Mouse (Mus musculus) forebrain, embryonic 15.5 days (tissue): ENCODE measurements around the gene Gtf2h2. TPM values are rescaled to one million over a fixed set of nuclear protein-coding genes. Genes with fewer than 3 reads are reported as not detected.
"Not testable (repeated sequence)": the region's sequence is repeated elsewhere in the genome, so short reads cannot be mapped to it uniquely, and the experiment has no call there.

Source experiments
- ATAC-seq: fragments of 200-750 bp; cut with Nextera tagmentation; replicated peaks from 2 replicates; pipeline ENCODE4 v1.8.0; 2017; ENCODE audit warnings: mild to moderate bottlenecking, moderate TSS enrichment, moderate library complexity
- H3K27ac ChIP-seq: fragments of 300-500 bp; sonication (generic); replicated peaks from 2 replicates; pipeline ENCODE4 v1.5.1; 2015; ENCODE audit warnings: mild to moderate bottlenecking, inconsistent platforms
- H3K27me3 ChIP-seq: fragments of 300-500 bp; sonication (generic); 2 replicates; pipeline ENCODE4 v1.6.1; 2015; ENCODE audit warnings: inconsistent platforms
- H3K36me3 ChIP-seq: fragments of 300-500 bp; sonication (generic); 2 replicates; pipeline ENCODE4 v1.6.1; 2015; ENCODE audit warnings: mild to moderate bottlenecking, inconsistent platforms
- H3K4me1 ChIP-seq: fragments of 300-500 bp; sonication (generic); 2 replicates; pipeline ENCODE4 v1.6.1; 2015; ENCODE audit warnings: inconsistent platforms
- H3K4me2 ChIP-seq: fragments of 300-500 bp; sonication (generic); replicated peaks from 2 replicates; pipeline ENCODE4 v1.6.1; 2015; ENCODE audit warnings: mild to moderate bottlenecking, inconsistent platforms
- H3K4me3 ChIP-seq: fragments of 300-500 bp; sonication (generic); 2 replicates; pipeline ENCODE4 v1.5.1; 2015; ENCODE audit warnings: mild to moderate bottlenecking, inconsistent platforms
- H3K9ac ChIP-seq: fragments of 300-500 bp; sonication (generic); replicated peaks from 2 replicates; pipeline ENCODE4 v1.6.1; 2015; ENCODE audit warnings: mild to moderate bottlenecking, inconsistent platforms
- H3K9me3 ChIP-seq: fragments of 300-500 bp; sonication (generic); 2 replicates; pipeline ENCODE4 v1.6.1; 2016; ENCODE audit warnings: inconsistent platforms
- WGBS: fragments of 180-500 bp; shearing (Covaris S2); methylation state at CpG from one replicate; pipeline ENCODE4 v1.1.7; 2015; ENCODE audit warnings: mixed read lengths; 5-methylcytosine and 5-hydroxymethylcytosine counted together
- polyA plus RNA-seq: library from polyadenylated mRNA; unstranded; fragments of >200 nt; fragmentation: Nextera tagmentation; extraction: Ambion mirVana; gene quantifications from 2 replicates; pipeline ENCODE4 v1.2.1, GENCODE M21; 2015

Gene Gtf2h2
- polyA plus RNA-seq, 1 experiment from 2014 or later, result 69.6 TPM

- peaks cover 49% of the 10 kb centered on the region for H3K36me3 ChIP-seq
- H3K4me3 ChIP-seq, result no peak overlapping the region
- H3K4me1 ChIP-seq, result no peaks in the 10 kb centered on the region
- H3K4me2 ChIP-seq, result no peak overlapping the region
- WGBS, result 93% methylated on average over 2 of the region's 2 CpGs
- H3K27ac ChIP-seq, result no peak overlapping the region
- H3K9me3 ChIP-seq, result 0 out of 2 replicates have a peak, but pooled peaks cover 4% of the 10 kb centered on the region
- ATAC-seq, result no peak
- H3K9ac ChIP-seq, result no peak overlapping the region
- H3K27me3 ChIP-seq, result no peaks in the 10 kb centered on the region
Measured at GRCm38 (mm10) chr13:100463527-100464222, 28.7 kb downstream of the Gtf2h2 start.

DNA sequence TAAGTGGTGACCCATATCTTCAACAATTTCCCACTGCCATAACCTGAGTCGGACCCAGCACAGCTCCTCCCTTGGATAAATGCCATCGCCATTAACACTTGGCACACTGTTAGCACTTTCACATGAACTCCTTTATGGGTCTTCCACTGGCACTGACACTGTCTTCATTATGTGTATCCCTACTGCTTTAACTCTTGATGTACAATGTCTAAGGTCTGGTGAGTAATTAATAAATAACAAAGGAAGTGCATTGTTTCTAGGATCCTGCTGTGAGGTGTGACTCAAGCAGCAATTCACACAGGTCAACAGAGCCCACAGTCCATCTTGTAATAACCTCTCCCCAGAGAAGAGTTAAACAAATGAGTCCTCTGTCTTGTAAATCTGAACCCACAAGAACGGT is 31.0 kb downstream of the Gtf2h2 start:
- Histone ChIP-seq H3K4me1 (no peaks in the 10 kb centered on the region), H3K9ac (no peak overlapping the region), H3K36me3 (peaks cover 28% of the 10 kb centered on the region), H3K4me3 (no peak overlapping the region), H3K4me2 (no peak overlapping the region), H3K27ac (no peak overlapping the region), H3K27me3 (no peaks in the 10 kb centered on the region), H3K9me3 (no peaks in the 10 kb centered on the region)
- ATAC-seq, result no peak
- WGBS, result 50% methylated on average over 3 of the region's 3 CpGs

GRCm38 (mm10) chr13:100452415-100453127 is 39.8 kb downstream of the Gtf2h2 start, which contains the start of gene Naip1:
TSS of gene Naip1 (minus strand) at chr13:100452869.
- not testable (repeated sequence) for H3K36me3 ChIP-seq, H3K27ac ChIP-seq, H3K9ac ChIP-seq, H3K27me3 ChIP-seq, H3K4me2 ChIP-seq, H3K4me1 ChIP-seq, H3K9me3 ChIP-seq, ATAC-seq, H3K4me3 ChIP-seq
- WGBS, result 84% methylated on average over 8 of the region's 8 CpGs

- no peaks in the 10 kb centered on the region for H3K4me1 ChIP-seq
- 88% methylated on average over 1 of the region's 1 CpGs for WGBS
- no peak overlapping the region for H3K27ac ChIP-seq
- H3K9me3 ChIP-seq, result no peaks in the 10 kb centered on the region
- H3K4me3 ChIP-seq, result no peak overlapping the region
- ATAC-seq, result no peak
- no peaks in the 10 kb centered on the region for H3K36me3 ChIP-seq
- H3K4me2 ChIP-seq, result no peak overlapping the region
- no peaks in the 10 kb centered on the region for H3K27me3 ChIP-seq
- no peak overlapping the region for H3K9ac ChIP-seq
Measured at GRCm38 (mm10) chr13:100449495-100449894, 42.9 kb downstream of the Gtf2h2 start.

GRCm38 (mm10) chr13:100440116-100440515 is 52.3 kb downstream of the Gtf2h2 start:
- no peak overlapping the region for H3K4me3 ChIP-seq
- no peaks in the 10 kb centered on the region for H3K36me3 ChIP-seq
- H3K27ac ChIP-seq, result no peak overlapping the region
- H3K4me2 ChIP-seq, result no peak overlapping the region
- ATAC-seq, result no peak
- no peaks in the 10 kb centered on the region for H3K27me3 ChIP-seq
- WGBS, result 67% methylated on average over 3 of the region's 3 CpGs
- no peaks in the 10 kb centered on the region for H3K4me1 ChIP-seq
- H3K9me3 ChIP-seq, result no peaks in the 10 kb centered on the region
- H3K9ac ChIP-seq, result no peak overlapping the region

GRCm38 (mm10) chr13:100438701-100439100 is 53.7 kb downstream of the Gtf2h2 start:
- Histone ChIP-seq H3K27me3 (no peaks in the 10 kb centered on the region), H3K4me2 (no peak overlapping the region), H3K36me3 (no peaks in the 10 kb centered on the region), H3K9me3 (no peaks in the 10 kb centered on the region), H3K4me3 (no peak overlapping the region), H3K27ac (no peak overlapping the region), H3K4me1 (no peaks in the 10 kb centered on the region), H3K9ac (no peak overlapping the region)
- WGBS, result 54% methylated on average over 1 of the region's 1 CpGs
- ATAC-seq, result no peak

DNA sequence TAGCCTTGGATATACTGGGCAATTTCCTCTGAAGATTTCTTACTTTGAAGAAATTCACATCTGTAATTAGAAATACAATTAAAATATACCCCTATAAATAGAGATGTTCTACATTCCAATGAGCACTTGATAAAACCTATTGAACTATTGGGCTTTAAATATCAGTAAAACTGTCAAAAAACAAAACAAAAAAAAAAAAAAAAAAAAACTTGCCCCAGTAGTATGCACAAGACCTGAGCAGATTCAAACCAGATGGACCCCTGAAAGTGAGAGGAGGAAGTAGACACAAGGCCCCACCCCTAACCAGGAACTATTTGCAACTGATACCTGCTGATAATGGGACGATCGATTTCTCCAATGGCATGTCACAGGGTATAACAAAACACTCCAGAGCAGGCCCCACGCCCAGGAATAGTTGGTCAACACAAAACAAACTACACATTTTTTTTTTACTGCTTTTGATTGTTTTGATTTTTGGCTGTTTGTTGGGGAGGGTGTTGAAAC is 55.0 kb downstream of the Gtf2h2 start:
- Histone ChIP-seq H3K27me3 (no peaks in the 10 kb centered on the region), H3K27ac (no peak overlapping the region), H3K9me3 (no peaks in the 10 kb centered on the region), H3K36me3 (no peaks in the 10 kb centered on the region), H3K4me2 (no peak overlapping the region), H3K4me1 (no peaks in the 10 kb centered on the region), H3K9ac (no peak overlapping the region), H3K4me3 (no peak overlapping the region)
- 84% methylated on average over 3 of the region's 3 CpGs for WGBS
- no peak for ATAC-seq

DNA sequence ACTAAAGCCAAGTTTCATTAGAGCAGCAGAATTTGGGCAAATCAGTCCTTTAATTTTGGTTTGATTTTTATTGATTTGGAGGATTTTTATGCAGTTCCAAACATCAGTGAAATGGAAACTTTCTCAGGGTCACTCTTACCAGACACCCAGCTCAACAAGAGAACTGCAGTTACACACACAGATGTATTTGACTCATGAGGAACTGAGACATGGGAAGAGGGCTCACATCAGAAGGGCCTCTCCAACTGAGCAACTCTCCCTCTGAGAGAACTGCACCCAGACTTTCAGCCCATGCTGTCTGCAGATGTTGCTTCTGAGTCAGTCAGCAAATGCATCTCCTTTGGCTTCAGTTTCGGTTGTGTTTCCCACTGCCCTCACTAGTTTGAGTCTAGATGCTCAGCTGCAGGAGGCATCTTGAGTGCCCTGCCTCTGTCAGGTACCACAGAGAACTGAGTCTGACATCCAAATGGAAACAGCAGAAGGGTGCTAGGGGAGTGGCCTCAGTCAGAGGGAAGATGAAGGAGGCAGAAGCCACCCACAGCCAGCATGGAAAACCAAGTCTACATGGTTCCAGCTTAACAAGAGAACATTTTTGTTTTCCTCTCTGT is 55.7 kb downstream of the Gtf2h2 start:
- H3K4me2 ChIP-seq, H3K9ac ChIP-seq, H3K4me1 ChIP-seq, H3K4me3 ChIP-seq, H3K27ac ChIP-seq, H3K9me3 ChIP-seq, ATAC-seq, H3K27me3 ChIP-seq, H3K36me3 ChIP-seq: not testable (repeated sequence)
- WGBS, result 81% methylated on average over 1 of the region's 1 CpGs

GRCm38 (mm10) chr13:100419958-100420357 is 72.4 kb downstream of the Gtf2h2 start:
- ATAC-seq, H3K4me1 ChIP-seq, H3K9me3 ChIP-seq, H3K9ac ChIP-seq, H3K4me2 ChIP-seq, H3K27me3 ChIP-seq, H3K4me3 ChIP-seq, H3K36me3 ChIP-seq, H3K27ac ChIP-seq: not testable (repeated sequence)
- 91% methylated on average over 7 of the region's 7 CpGs for WGBS

DNA sequence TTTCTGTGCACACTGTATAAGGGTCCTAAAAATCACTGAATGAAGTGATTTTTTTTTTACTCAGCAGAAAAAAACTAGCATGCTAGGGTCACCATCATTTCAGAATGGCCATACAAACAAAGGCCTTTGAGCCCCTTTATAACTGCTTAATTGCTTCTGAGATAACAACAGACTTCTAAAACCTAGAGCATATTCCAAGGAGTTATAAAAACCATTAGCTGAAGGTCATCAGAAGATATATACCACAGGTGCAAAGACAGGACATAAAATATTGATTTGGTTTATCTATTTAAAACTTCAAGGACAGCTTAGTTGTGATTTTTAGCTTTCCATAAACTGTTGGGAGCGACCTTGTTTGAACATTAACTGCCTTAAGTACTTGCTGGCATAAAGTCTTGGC is 78.0 kb downstream of the Gtf2h2 start:
- WGBS, result 66% methylated on average over 1 of the region's 1 CpGs
- Histone ChIP-seq H3K36me3 (no peaks in the 10 kb centered on the region), H3K9me3 (no peaks in the 10 kb centered on the region), H3K27ac (no peak overlapping the region), H3K4me2 (no peak overlapping the region), H3K4me1 (no peaks in the 10 kb centered on the region), H3K9ac (no peak overlapping the region), H3K27me3 (no peaks in the 10 kb centered on the region), H3K4me3 (no peak overlapping the region)
- no peak for ATAC-seq
